Mouse (Mus musculus): ENCODE data around the gene Scn4a. TPM values are rescaled to one million over a fixed set of nuclear protein-coding genes. Genes with fewer than 3 reads are reported as not detected.

Gene Scn4a
- polyA plus RNA-seq, 1 experiment from 2014 or later = not detected

- peaks cover 54% of the 10 kb centered on the region for H3K4me1 ChIP-seq
- DNase-seq (ENCODE audit: low spot score) = no peak
- H3K4me3 ChIP-seq = peak overlapping the region; percentile 17; the same call in 1 of the 2 replicates
- H3K9me3 ChIP-seq (replicated peaks) = no peaks in the 10 kb centered on the region
- peak overlapping the region; percentile 73; the same call in 1 of the 2 replicates for H3K27ac ChIP-seq
- no peaks in the 10 kb centered on the region for H3K27me3 ChIP-seq (ENCODE audit: low read depth, poor library complexity, severe bottlenecking)
- H3K36me3 ChIP-seq = peaks cover 9% of the 10 kb centered on the region
- WGBS = 87% methylated on average over 1 of the region's 1 CpGs
These were observed 78.7 kb downstream of the Scn4a start for GRCm38 (mm10) chr11:106274374-106274773.

GRCm38 (mm10) chr11:106273811-106274210, 79.3 kb downstream of the Scn4a start:
- Histone ChIP-seq H3K9me3 (replicated peaks) (no peaks in the 10 kb centered on the region), H3K36me3 (peaks cover 9% of the 10 kb centered on the region), H3K27ac (peak overlapping the region; percentile 98; the same call in 1 of the 2 replicates), H3K27me3 (ENCODE audit: low read depth, poor library complexity, severe bottlenecking) (no peaks in the 10 kb centered on the region), H3K4me3 (peak overlapping the region; percentile 89; the same call in 1 of the 2 replicates), H3K4me1 (peaks cover 60% of the 10 kb centered on the region)
- WGBS = 94% methylated on average over 6 of the region's 6 CpGs
- DNase-seq (ENCODE audit: low spot score) = no peak

GRCm38 (mm10) chr11:106273311-106273684, 79.8 kb downstream of the Scn4a start:
- H3K4me1 ChIP-seq = peaks cover 65% of the 10 kb centered on the region
- H3K27me3 ChIP-seq (ENCODE audit: low read depth, poor library complexity, severe bottlenecking) = no peaks in the 10 kb centered on the region
- H3K27ac ChIP-seq = peak overlapping the region; percentile 98
- peak overlapping the region; percentile 89 for H3K4me3 ChIP-seq
- no peak for DNase-seq (ENCODE audit: low spot score)
- WGBS = 17% methylated on average over 16 of the region's 16 CpGs
- H3K36me3 ChIP-seq = peaks cover 9% of the 10 kb centered on the region
- H3K9me3 ChIP-seq (replicated peaks) = no peaks in the 10 kb centered on the region

- Histone ChIP-seq H3K27ac (peak within 1 kb of the TSS; percentile 98), H3K4me1 (peaks cover 70% of the 10 kb centered on the region)
- under 1% methylated on average over 72 of the region's 72 CpGs for WGBS
These were observed 80.3 kb downstream of the Scn4a start, which contains the start of gene Smarcd2 for GRCm38 (mm10) chr11:106272644-106273310. Gene Smarcd2 (minus strand): TSS chr11:106272972.

GRCm38 (mm10) chr11:106271794-106272643, 81.1 kb downstream of the Scn4a start:
- WGBS = 1% methylated on average over 41 of the region's 41 CpGs
- Histone ChIP-seq H3K9me3 (replicated peaks) (no peaks in the 10 kb centered on the region), H3K36me3 (peaks cover 17% of the 10 kb centered on the region), H3K27ac (peak overlapping the region; percentile 98), H3K4me1 (peaks cover 78% of the 10 kb centered on the region), H3K4me3 (peak overlapping the region; percentile 89), H3K27me3 (ENCODE audit: low read depth, poor library complexity, severe bottlenecking) (no peaks in the 10 kb centered on the region)
- DNase-seq (ENCODE audit: low spot score) = no peak

More at GRCm38 (mm10) chr11:106272644-106273310, 80.3 kb downstream of the Scn4a start, which contains the start of gene Smarcd2:
- H3K9me3 ChIP-seq (replicated peaks) = no peaks in the 10 kb centered on the region
- no peaks in the 10 kb centered on the region for H3K27me3 ChIP-seq (ENCODE audit: low read depth, poor library complexity, severe bottlenecking)
- peak within 1 kb of the TSS; percentile 89 for H3K4me3 ChIP-seq
- peaks cover 10% of the 10 kb centered on the region for H3K36me3 ChIP-seq
- peak; percentile 99 for DNase-seq (ENCODE audit: low spot score)

- WGBS = 32% methylated on average over 5 of the region's 5 CpGs
- Histone ChIP-seq H3K4me1 (peaks cover 80% of the 10 kb centered on the region), H3K27ac (peak overlapping the region; percentile 98), H3K27me3 (ENCODE audit: low read depth, poor library complexity, severe bottlenecking) (no peaks in the 10 kb centered on the region), H3K4me3 (peak overlapping the region; percentile 89), H3K9me3 (replicated peaks) (no peaks in the 10 kb centered on the region), H3K36me3 (peaks cover 25% of the 10 kb centered on the region)
- no peak for DNase-seq (ENCODE audit: low spot score)
These were observed 81.8 kb downstream of the Scn4a start for GRCm38 (mm10) chr11:106271131-106271793.

- Histone ChIP-seq H3K27me3 (ENCODE audit: low read depth, poor library complexity, severe bottlenecking) (no peaks in the 10 kb centered on the region), H3K36me3 (peaks cover 47% of the 10 kb centered on the region), H3K27ac (peak overlapping the region; percentile 86), H3K4me3 (peak overlapping the region; percentile 40), H3K9me3 (replicated peaks) (no peaks in the 10 kb centered on the region), H3K4me1 (peaks cover 59% of the 10 kb centered on the region)
- 7% methylated on average over 3 of the region's 3 CpGs for WGBS
- DNase-seq (ENCODE audit: low spot score) = peak; percentile 70
These were observed 84.0 kb downstream of the Scn4a start for GRCm38 (mm10) chr11:106269060-106269431.

Other genes starting within 250 kb of the Scn4a start
- gene Gm10840, start 192.4 kb downstream of the Scn4a start, polyA plus RNA-seq (2016; fragmentation: Nextera tagmentation; extraction: Ambion mirVana) = 1.0 TPM in 1 of 2 replicates, not detected in the other
- gene Limd2, start 192.4 kb downstream of the Scn4a start, polyA plus RNA-seq (2016; fragmentation: Nextera tagmentation; extraction: Ambion mirVana) = 603 and 638 TPM in 2 replicates
- gene Strada, start 151.1 kb downstream of the Scn4a start, polyA plus RNA-seq (2016; fragmentation: Nextera tagmentation; extraction: Ambion mirVana) = 37.8 and 45.3 TPM in 2 replicates
- gene Ccdc47, start 136.9 kb downstream of the Scn4a start, polyA plus RNA-seq (2016; fragmentation: Nextera tagmentation; extraction: Ambion mirVana) = 57.4 and 60.1 TPM in 2 replicates
- gene Ddx42, start 136.4 kb downstream of the Scn4a start, polyA plus RNA-seq (2016; fragmentation: Nextera tagmentation; extraction: Ambion mirVana) = 94.9 and 108 TPM in 2 replicates
- 85.6 and 91.1 TPM in 2 replicates for gene Ftsj3, start 97.2 kb downstream of the Scn4a start, polyA plus RNA-seq (2016; fragmentation: Nextera tagmentation; extraction: Ambion mirVana)
- 415 and 441 TPM in 2 replicates for gene Psmc5, start 97.1 kb downstream of the Scn4a start, polyA plus RNA-seq (2016; fragmentation: Nextera tagmentation; extraction: Ambion mirVana)
- 66.4 and 72.6 TPM in 2 replicates for gene Smarcd2, start 80.3 kb downstream of the Scn4a start, polyA plus RNA-seq (2016; fragmentation: Nextera tagmentation; extraction: Ambion mirVana)
- 0.18 and 0.36 TPM in 2 replicates for gene Tcam1, start 76.6 kb downstream of the Scn4a start, polyA plus RNA-seq (2016; fragmentation: Nextera tagmentation; extraction: Ambion mirVana)
- gene Gh, start 51.4 kb downstream of the Scn4a start, polyA plus RNA-seq (2016; fragmentation: Nextera tagmentation; extraction: Ambion mirVana) = not detected in 2 replicates
- gene Cd79b, start 38.5 kb downstream of the Scn4a start, polyA plus RNA-seq (2016; fragmentation: Nextera tagmentation; extraction: Ambion mirVana) = 2.4 and 2.6 TPM in 2 replicates
- not detected in 2 replicates for gene Prr29, start 12.2 kb upstream of the Scn4a start, polyA plus RNA-seq (2016; fragmentation: Nextera tagmentation; extraction: Ambion mirVana)
- 21.8 and 24.7 TPM in 2 replicates for gene Icam2, start 34.8 kb upstream of the Scn4a start, polyA plus RNA-seq (2016; fragmentation: Nextera tagmentation; extraction: Ambion mirVana)
- gene Ern1, start 134.6 kb upstream of the Scn4a start, polyA plus RNA-seq (2016; fragmentation: Nextera tagmentation; extraction: Ambion mirVana) = 7.4 and 8.2 TPM in 2 replicates